Mouse (Mus musculus) R1 (cell line): ENCODE measurements around the gene Oxsm.
A peak's percentile ranks its signal among the peaks of the same experiment; 100 is the strongest.

Source experiments
- DNase-seq: peaks from one replicate; pipeline ENCODE4 v3.0.0-alpha.2; 2018; ENCODE audit warnings: low read depth, low spot score

The Oxsm gene

DNA sequence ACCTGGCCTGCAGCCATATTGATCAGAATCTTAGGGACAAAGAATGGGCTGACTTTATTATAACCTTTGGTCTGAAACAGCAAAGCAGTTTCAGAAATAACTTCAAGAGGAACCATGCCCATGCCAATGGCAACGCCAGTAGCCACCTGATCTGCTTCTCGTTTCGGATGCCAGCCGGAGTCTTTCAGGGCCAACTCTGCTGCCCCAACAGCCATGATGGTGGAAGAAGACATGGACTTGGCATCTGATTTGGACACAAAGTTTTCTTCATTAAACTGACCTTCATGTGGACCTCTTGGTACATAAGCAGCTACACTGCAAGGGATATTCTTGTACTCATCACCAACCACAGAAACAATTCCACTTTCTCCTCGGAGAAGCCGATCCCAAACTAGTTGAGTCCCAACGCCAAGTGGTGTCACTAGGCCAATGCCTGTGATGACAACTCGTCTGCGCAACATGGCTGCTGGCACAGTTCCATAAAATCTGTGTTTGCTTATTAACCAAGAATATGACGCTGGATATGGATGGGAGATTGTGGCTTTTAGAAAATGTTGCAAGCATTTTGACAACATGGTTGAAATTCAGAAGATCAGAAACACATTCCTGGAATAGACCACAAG is 7.3 kb downstream of the Oxsm start:
- DNase-seq: no peak

DNA sequence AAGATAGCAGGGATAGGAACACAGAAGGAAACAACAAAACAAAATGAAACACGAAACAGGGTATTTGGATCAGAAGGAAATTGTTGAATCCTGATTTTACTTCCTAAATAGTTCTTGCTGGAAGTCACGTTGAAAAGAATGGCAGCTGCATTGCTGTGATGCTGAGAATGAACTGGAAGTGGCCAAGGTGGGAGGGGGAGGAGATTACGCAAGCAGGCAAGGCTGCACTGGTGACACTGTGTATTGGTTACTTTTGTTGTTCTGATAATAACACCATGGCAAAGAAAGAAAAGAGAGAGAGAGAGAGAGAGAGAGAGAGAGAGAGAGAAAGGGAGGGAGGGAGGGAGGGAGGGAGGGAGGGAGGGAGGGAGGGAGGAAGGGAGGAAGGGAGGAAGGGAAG is 13.1 kb downstream of the Oxsm start:
- no peak for DNase-seq

DNA sequence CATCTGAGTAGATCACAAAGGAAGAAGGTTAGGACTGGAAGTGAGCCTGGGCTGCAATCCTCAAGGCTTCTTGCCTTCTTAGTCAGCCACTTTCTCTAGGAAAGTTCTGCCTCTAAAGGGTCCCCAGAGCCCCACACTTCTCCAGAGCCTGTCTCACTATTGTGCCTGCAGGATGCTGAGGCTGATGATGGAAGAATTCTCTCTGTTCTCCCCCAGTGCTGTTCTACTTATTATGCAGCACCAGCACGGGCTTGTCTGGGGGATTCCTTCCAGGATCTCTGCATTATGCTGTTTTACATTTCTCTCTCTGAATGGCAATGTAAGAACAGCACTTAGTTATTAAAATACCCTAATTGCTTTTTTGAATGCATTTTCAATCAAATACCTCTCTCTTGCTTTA is 16.1 kb downstream of the Oxsm start:
- DNase-seq: no peak

DNA sequence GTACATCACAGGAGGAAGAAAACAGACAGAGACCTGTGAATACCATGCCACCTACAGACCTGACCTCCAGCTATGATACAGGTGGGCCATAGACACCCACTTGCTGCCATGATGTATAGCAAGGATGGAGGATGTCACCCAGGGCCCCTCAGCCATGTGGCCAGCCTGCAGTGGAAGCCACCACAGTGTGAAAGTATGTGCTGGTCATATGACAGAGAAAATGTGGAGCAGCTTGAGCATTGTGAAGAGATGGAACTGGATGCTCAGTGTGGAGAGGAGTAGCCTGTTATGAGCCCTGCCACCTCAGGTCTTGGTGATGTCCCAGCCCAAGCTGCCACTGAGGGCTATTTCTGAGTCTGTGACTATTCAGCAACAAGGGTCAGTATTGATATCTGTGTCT is 19.0 kb downstream of the Oxsm start:
- DNase-seq: no peak

DNA sequence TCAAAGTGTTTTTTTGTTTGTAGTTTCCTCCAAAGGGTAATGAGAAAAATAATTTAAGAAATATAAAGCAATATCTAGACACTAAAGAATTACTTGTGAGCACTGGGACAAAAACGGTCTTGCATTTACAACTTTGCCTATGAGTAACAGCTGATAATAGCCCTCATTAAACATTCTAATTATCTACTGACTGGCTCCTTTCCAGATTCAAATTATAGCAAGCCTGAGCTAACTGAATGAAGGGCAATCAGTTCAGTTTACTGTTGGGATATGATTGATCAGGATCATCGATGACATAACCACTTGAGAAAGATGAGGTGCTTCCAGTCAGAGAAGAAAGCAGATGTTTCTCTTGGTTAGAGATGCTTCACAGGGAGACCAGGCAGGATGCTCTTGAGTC is 20.2 kb downstream of the Oxsm start:
- no peak for DNase-seq

DNA sequence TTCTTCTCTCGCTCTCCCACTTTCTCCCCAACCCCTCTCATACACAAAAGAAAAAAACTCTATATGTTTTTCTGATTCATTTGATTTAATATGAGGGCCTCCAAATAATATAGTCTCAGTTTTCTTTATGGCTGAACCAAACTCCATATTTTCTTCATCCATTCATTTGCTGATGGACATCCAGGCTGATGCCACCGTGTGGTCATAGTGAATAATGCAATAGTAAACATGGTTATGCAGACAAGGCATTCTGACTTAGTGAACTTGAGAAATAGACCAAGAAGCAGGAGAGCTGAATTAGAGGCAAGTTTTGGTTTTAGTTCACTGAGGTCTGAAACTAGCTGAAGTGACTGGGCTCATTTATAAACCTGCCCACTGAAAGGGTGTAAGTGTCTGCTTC is 30.6 kb downstream of the Oxsm start:
- DNase-seq: peak; percentile 44

DNA sequence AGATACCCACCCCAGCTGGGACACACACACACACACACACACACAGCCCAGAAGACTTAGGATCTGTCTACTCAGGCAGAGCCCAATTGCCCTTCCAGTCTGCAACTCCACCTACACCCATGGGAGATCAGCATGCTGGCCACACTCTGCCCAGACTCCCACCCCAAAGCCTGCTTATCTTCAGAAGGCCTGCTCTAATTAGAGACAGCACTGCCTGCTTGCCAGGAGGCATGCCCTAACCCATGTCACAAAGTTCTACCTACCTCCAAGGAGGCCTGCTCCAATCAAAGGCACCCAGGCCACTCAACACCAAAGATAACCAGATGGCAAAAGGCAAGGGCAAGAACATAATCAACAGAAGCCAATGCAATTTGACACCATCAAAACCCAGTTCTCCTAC is 41.9 kb downstream of the Oxsm start:
- no peak for DNase-seq

DNA sequence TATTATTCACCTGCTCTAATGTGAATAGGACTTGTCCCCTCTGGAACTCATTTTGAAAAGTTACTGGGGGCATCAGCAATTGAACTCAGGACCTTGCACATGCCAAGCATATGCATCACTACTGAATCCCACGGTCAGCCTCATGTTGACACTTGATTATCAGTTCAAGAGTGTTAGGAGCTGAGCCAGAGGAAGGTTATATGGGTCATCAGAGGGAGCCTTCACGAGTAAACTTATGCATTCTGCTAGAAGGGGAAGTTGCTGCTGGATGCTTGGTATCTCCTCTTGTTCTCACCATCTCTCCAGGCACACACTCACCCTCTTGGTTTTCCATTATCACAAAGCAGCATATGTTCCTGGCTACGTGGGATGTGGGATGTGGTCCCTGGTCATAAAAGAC is 47.9 kb downstream of the Oxsm start:
- DNase-seq: no peak

DNA sequence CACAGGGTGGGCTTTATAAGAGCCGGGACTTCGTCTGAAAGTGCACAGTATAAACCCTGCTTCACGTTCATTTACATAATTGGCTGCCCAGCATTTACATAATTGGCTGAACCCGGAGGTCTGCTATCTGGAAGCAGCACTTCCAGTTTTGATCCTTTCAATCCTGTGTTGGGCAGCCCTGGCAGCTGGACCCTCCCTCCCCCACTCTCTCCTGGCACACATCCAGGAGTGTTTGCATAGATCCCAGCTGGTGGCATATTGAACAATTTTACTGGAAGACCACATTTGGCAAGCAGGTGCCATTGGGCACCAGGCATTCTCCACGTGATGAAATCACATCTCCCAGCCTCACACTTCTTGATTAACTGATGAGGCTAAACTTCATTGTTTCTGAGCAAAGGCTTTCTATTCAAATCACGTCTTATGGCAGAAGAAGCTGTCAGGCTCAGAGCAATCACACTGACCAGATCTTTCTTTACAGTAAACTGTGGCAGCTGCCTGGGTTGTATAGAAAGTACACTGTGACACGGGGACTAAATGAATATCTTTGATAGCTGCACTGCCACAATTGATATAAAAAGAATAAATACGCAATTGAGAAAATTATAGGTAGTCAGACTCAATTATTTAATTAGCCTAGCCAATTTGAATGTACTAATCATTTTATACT is 48.5 kb downstream of the Oxsm start:
- DNase-seq: peak; percentile 9

DNA sequence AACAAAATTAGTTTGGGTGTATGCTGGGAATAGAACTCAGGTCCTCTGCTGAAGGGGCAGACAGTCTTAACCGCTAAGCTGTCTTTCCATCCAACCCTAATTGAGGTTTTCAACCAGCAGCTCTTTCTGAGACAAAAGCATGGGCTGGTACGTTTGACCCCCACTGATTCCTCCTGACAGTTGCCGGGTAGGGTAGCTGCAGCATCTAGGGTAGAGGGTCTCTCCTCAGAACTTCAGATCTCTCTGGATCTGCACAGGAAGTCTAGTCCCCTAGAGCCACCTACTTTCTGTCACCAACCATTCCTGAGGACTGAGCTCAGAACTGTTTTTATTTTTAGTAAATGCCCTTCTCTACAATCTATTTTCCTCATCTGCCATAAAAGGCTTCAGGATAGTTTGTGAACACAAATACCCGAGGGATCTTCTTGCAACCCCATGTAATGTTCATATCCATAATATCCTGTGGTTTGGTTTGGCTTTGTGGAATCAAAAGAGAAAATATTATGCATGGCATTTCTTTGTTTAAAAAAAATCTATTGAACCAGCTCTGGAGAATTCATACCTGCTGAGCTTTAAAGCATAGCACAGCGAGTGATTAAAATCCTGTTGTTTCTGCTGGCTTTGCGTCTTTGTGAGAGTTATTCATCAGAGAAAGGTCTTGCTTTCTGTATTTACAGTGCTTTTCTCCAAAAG is 49.2 kb downstream of the Oxsm start:
- DNase-seq: no peak

DNA sequence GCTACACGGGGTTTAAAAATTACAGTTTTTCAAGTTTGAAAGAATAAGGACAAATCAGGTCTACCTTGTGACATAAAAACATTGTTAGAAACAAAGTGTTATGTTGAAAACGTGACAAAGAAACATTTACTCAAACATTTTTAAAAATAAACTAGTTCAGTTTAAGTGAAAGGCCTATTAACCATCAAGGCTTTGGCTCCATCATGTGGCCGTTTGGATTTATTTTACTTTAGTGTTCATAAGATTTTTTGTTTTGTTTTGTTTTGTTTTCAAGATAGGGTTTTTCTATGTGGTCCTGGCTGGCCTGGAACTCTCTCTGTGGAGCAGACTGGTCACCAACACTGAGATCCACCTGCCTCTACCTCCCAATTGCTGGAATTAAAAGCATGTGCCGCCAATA is 53.1 kb downstream of the Oxsm start:
- peak; percentile 34 for DNase-seq

DNA sequence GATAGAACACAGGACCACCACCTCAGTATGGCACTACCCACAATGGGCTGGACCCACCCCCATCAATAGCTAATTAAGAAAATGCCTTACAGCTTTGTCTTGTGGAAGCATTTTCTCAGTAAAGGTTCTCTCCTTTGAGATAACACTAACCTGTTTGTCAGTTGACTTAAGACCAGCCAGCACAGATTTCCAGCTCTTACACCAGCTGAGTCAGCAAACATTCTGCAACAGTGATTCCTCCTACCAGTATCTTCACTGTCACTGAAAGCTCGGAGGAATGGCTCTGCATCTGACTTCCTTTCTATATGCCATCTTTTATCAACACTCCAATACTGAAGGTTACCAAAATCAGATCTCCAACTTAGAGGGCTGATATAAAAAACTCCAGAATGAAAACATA is 54.1 kb downstream of the Oxsm start:
- DNase-seq: no peak

DNA sequence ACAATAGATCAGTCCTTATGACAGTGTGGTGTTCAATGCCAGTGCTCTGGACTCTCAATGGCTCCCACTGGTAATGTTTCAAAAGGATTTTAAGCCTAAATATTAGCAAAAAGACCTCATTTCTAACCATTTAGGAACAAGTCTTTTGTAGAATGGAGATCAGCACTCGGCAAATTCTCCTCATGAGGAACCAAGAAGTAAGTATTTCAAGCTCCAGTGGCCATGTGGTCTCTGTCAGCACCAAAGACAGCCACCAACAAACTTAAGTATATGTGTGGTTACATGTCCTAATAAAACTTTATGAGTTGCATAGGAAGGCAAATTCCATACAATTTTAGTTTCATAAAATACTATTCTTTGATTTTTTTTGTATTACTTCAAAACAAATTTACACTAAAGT is 55.5 kb downstream of the Oxsm start:
- DNase-seq: no peak

DNA sequence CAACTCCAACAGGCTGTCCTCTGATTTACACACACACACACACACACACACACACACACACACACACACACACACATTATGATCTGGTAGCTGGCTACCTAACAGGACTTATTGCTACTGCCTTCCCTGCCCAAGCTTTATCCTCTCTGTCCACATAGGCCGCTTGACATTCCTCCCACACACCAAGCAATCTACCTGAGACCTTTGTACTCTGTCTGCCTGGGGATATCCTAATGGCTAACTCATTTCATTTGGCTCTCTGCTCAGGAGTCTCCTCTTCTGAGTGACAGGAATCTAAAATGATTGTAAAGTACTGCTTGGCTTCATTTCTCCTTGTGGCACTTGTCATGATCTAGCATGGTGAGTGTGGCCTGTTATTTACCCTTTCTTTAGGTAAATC is 60.5 kb downstream of the Oxsm start:
- DNase-seq: no peak
